Mouse (Mus musculus): Measurements from ENCODE around the gene Aplp2.

Gene Aplp2

DNA sequence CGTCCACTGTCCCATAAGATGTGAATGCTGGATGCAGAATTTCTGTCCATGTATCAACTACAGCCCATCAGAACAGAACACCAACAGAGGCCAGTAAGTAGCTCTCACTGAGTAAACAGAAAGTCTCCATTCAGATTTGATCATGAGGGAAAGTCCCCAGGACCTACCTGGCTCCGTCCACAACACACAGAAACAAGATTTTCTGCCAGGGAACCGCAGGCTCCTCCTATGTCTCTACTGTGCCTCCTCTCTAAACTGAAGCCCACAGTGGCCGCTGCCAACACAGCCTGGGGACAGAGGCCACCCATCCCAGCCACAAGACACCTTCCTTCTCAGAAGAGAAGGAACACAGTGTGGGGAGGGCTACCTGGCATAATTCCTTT is 91.1 kb downstream of the Aplp2 start:
- DNase-seq: no peak

GRCm38 (mm10) chr9:31119882-31120532 is 91.6 kb downstream of the Aplp2 start:
- no peak for DNase-seq

GRCm38 (mm10) chr9:31119405-31119804 is 92.2 kb downstream of the Aplp2 start:
- DNase-seq: no peak

DNA sequence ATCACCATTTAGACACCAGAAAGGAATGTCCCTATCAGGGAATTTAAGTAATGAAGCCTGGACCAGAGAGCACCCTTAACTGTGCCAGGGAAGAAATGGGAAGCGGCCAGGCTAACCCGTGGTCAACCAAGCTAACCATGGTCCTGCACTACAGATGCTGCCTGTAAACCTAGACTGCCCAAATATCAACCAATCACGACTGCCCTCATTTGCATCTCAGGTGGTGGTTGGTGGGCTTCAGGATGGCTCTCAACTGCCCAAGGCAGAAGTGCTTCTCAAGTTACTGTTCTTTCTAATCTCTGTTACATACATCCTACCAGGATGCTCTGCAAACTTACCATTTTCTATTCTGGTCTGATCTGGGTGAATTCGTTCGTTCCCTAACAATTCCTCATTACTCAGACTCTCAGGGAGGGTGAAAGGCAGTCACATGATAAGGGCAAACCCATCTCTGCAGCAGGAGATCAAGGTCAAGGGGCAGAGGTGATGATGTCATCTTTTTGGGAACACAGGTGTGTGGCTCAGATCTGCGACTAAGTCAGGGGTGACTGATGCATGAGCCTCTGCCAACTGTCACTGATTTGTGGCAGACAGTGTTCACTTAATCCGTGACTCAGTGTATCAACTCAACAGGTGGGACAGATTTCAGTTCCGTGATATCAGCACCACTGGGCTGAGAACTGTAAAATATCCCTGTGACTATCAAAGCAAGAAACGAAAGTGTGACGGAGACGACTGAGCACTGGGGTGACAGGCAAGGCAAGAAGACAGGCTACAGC is 92.9 kb downstream of the Aplp2 start:
- no peak for DNase-seq

DNA sequence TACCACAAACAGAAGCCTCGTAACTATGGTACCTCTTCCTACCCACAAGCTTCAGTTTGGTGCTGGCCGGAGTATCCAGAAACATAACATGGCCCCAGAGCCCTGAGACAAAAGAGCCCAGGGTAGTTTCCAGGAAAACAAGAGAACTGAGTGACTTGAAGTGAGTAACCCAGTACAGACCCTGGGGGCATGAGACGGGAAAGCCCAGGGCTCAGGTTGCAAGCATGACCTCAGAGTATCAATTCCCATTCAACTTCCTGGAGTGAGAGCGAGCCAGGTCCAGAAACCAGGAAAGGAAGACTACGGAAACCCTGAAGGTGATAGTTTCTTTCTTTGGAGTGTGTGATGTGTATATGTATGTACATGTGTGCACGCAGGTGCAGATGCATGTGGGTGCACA is 94.1 kb downstream of the Aplp2 start:
- no peak for DNase-seq

- DNase-seq: no peak
Observed at GRCm38 (mm10) chr9:31117088-31117487, 94.5 kb downstream of the Aplp2 start.

DNA sequence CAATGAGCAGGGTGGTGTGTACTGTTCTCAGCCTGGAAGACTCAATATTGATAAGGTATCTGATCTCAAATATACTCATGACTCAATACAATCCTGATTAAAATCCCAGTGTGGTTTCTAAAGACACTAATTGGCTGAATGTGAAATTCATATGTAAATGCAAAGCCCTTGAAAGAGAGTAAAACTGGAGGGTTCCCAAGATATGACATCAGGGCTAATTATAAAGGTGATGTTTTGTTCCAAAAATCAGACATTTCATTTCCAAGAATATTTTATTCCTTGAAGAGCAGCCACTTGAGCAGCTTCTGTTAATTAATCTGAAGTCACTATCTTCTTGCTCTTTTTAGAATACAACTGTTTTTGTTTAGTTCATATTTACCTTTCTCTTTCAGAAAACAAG is 96.0 kb downstream of the Aplp2 start:
- DNase-seq: no peak

DNA sequence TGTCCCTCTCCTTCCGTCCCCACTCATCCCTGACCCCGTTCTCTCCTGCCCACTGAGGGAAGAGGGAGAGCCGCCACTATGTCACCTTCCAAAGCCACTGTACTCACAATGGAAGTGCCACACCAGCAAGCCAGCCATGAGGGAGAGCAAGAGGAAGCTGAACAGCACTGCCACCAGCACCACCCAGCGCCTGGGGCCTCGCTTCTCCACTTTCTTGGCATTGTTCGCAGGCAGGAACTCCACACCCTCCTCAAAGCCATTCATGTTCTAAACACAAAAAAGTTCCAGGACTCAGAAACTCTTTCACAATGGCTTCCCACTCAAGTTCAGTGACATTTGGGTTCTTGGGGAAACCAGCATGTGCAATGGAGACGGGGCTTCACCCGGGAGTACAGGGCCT is 103.2 kb downstream of the Aplp2 start:
- no peak for DNase-seq
